Mouse (Mus musculus) heart, embryonic 16.5 days (tissue): ENCODE measurements around the gene Ak3. TPM values are rescaled to one million over a fixed set of nuclear protein-coding genes. Genes with fewer than 3 reads are reported as not detected.

Experiments
- ATAC-seq: fragments of 200-750 bp; cut with Nextera tagmentation; replicated peaks from 2 replicates; pipeline ENCODE4 v1.8.0; 2017; ENCODE audit warnings: moderate number of reproducible peaks; ENCODE audit not compliant: insufficient read depth, low FRiP score; ENCODE audit errors: extremely low read depth
- H3K27ac ChIP-seq: fragments of 300-500 bp; sonication (generic); 2 replicates; pipeline ENCODE4 v1.5.1; 2014; ENCODE audit warnings: mild to moderate bottlenecking, low read length, control low read depth, moderate library complexity
- H3K27me3 ChIP-seq: fragments of 300-500 bp; sonication (generic); 2 replicates; pipeline ENCODE4 v1.6.1; 2014; ENCODE audit warnings: low read length, mixed read lengths; ENCODE audit not compliant: control insufficient read depth, insufficient read depth
- H3K36me3 ChIP-seq: fragments of 300-500 bp; sonication (generic); 2 replicates; pipeline ENCODE4 v1.6.1; 2014; ENCODE audit not compliant: control insufficient read depth, insufficient read depth
- H3K4me1 ChIP-seq: fragments of 300-500 bp; sonication (generic); 2 replicates; pipeline ENCODE4 v1.6.1; 2014; ENCODE audit warnings: low read length, mixed read lengths; ENCODE audit not compliant: control insufficient read depth, insufficient read depth
- H3K4me2 ChIP-seq: fragments of 300-500 bp; sonication (generic); 2 replicates; pipeline ENCODE4 v1.6.1; 2014; ENCODE audit warnings: low read depth, mild to moderate bottlenecking, control low read depth, low read length
- H3K4me3 ChIP-seq: fragments of 300-500 bp; sonication (generic); 2 replicates; pipeline ENCODE4 v1.5.1; 2014; ENCODE audit warnings: mild to moderate bottlenecking, control low read depth, low read length
- H3K9ac ChIP-seq: fragments of 300-500 bp; sonication (generic); 2 replicates; pipeline ENCODE4 v1.6.1; 2014; ENCODE audit warnings: low read length, control low read depth
- H3K9me3 ChIP-seq: fragments of 300-500 bp; sonication (generic); replicated peaks from 2 replicates; pipeline ENCODE4 v1.6.1; 2016; ENCODE audit warnings: low read length; ENCODE audit not compliant: control insufficient read depth
- WGBS: fragments of 180-500 bp; shearing (Covaris S2); extraction: QIAGEN DNeasy Blood & Tissue Kit; methylation state at CpG from one replicate; pipeline ENCODE4 v1.1.7; 2014; 5-methylcytosine and 5-hydroxymethylcytosine counted together
- polyA plus RNA-seq: library from polyadenylated mRNA; unstranded; fragments of >200 nt; fragmentation: Nextera tagmentation; extraction: Ambion mirVana; gene quantifications from 2 replicates; pipeline ENCODE4 v1.2.1, GENCODE M21; 2015

The Ak3 gene
- polyA plus RNA-seq, 1 experiment from 2014 or later = 98.6 TPM

DNA sequence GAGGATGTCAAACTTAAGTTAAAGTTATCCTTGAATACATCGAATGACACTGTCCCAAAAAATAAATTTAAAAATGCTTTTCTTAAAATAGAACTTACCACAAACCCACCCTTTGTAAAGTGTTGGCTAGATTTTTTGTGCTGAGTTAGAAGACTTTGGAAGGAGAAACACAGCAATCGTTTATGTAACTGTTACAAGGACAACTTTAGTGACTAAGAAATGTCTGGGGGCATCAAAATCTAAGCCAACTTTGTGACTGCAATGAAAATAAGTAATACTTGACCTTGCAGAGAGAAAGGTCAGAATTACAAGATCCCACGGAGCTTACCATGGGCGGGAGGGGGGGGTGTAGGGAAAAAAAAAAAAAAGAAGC lies 814 bp downstream of the Ak3 start:
- no peaks in the 10 kb centered on the region for H3K27me3 ChIP-seq
- peak overlapping the region; percentile 66 for H3K4me2 ChIP-seq
- H3K27ac ChIP-seq = peak overlapping the region; percentile 96
- 20% methylated on average over 4 of the region's 4 CpGs for WGBS
- no peaks in the 10 kb centered on the region for H3K9me3 ChIP-seq
- H3K4me3 ChIP-seq = peak overlapping the region; percentile 93
- H3K36me3 ChIP-seq = no peaks in the 10 kb centered on the region
- peaks cover 19% of the 10 kb centered on the region for H3K4me1 ChIP-seq
- ATAC-seq = no peak
- H3K9ac ChIP-seq = peak overlapping the region; percentile 98

DNA sequence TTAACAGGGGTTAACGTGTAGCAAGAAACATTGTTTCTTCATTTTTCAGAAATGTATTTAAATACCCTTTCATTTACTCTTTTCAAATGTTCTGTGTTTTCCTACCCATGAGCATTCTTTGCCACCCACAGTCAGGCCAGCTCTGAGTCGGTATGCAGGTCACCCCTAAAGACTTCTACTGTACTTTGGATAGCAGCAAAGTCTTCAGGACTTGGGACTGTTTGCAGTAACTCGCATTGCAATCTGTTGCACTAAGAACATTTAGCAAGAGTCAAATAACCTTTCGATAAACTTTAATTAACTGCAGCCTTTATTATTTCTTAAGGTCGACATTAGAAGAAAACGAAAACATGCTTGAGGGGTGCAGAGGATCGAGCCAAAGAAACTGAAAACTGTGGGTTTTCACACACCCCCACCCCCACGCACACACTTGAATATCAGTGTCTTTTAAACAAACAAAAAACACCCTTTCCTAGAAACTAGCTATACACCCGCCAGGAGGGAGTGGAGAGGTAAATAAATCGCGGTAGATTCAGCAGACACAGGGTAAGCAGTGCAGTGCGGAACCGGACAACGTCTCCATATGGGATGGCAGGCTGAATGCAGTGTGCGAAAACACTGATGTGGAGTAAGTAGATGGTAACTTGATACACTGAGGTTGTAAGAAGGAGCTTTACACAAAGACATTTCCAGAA lies 1.7 kb downstream of the Ak3 start:
- H3K36me3 ChIP-seq = no peaks in the 10 kb centered on the region
- H3K27me3 ChIP-seq = no peaks in the 10 kb centered on the region
- peak overlapping the region; percentile 98 for H3K9ac ChIP-seq
- ATAC-seq = no peak
- 52% methylated on average over 15 of the region's 15 CpGs for WGBS
- H3K4me3 ChIP-seq = peak overlapping the region; percentile 93
- peaks cover 19% of the 10 kb centered on the region for H3K4me1 ChIP-seq
- H3K9me3 ChIP-seq = no peaks in the 10 kb centered on the region
- peak overlapping the region; percentile 47 for H3K27ac ChIP-seq
- peak overlapping the region; percentile 66 for H3K4me2 ChIP-seq

DNA sequence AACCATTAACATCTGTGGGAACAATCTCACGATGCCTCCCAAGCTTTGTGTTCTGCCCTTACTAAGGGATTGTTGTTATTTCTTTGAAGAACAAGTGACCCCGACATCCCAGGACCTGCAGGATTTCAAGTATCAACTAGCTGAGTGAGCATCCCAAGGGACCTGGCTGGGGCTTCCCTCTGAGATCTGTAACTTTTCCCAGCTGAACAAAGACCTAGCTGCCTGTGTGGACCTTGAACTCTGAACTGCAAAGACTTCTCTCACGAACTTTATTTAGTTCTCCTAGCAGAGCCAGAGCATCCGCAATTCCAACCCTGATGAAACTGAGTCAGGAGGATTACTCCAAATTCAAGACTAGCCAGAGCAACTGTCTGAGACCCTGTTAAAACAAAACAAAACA lies 2.4 kb downstream of the Ak3 start:
- no peak overlapping the region for H3K27ac ChIP-seq
- no peak overlapping the region for H3K4me2 ChIP-seq
- H3K9me3 ChIP-seq = no peaks in the 10 kb centered on the region
- H3K4me1 ChIP-seq = peaks cover 19% of the 10 kb centered on the region
- H3K9ac ChIP-seq = no peak overlapping the region
- no peaks in the 10 kb centered on the region for H3K27me3 ChIP-seq
- WGBS = 65% methylated on average over 4 of the region's 4 CpGs
- H3K36me3 ChIP-seq = no peaks in the 10 kb centered on the region
- no peak for ATAC-seq
- no peak overlapping the region for H3K4me3 ChIP-seq

DNA sequence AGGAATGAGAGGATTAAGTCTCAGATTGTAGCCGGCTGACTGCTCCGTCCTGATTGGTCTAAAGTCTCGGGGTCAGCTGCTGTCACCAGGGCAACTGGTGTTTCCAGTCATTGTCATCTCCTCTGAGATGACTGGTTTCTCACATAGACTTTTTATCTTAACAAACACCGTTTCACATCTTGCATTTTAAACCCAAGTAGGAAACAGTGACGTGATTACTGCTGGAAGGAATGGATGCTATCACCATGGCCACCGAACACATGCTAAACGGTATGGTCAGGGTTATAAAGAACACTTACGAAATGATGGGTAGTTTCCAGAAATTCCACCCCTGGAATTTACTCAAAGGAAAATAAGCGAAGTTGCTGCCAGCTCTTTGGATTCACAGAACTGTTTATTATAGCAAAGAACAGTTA lies 3.4 kb downstream of the Ak3 start:
- Histone ChIP-seq H3K27me3 (no peaks in the 10 kb centered on the region), H3K9ac (no peak overlapping the region), H3K4me1 (peaks cover 19% of the 10 kb centered on the region), H3K4me2 (no peak overlapping the region), H3K9me3 (no peaks in the 10 kb centered on the region; the same call in 1 of the 2 replicates), H3K36me3 (peaks cover under 1% of the 10 kb centered on the region; the same call in 1 of the 2 replicates), H3K27ac (no peak overlapping the region), H3K4me3 (no peak overlapping the region)
- no peak for ATAC-seq
- 47% methylated on average over 9 of the region's 9 CpGs for WGBS

DNA sequence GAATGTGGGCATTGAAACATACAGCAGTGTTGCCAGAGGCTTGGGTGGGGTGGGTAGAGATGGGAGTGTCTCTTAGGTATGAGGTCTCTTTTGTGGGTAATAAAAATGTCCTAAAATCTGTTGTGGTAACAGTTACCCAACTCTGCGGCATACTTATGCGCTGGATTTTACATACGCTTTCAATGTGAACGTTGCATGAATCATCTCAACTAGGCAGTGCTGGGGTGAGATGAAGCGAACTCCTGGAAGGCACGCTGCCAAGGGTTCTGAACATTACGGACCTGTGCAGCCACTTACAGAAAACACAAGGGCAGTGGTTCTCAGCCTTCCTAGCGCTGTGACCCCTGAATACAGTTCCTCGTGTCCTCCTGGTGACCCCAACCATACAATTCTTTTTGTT lies 5.1 kb downstream of the Ak3 start:
- no peak overlapping the region for H3K9ac ChIP-seq
- no peaks in the 10 kb centered on the region; the same call in 1 of the 2 replicates for H3K9me3 ChIP-seq
- WGBS = 78% methylated on average over 9 of the region's 9 CpGs
- H3K27ac ChIP-seq = no peak overlapping the region
- H3K4me3 ChIP-seq = no peak overlapping the region
- no peaks in the 10 kb centered on the region for H3K27me3 ChIP-seq
- no peak for ATAC-seq
- H3K36me3 ChIP-seq = peaks cover 8% of the 10 kb centered on the region; the same call in 1 of the 2 replicates
- peaks cover 16% of the 10 kb centered on the region for H3K4me1 ChIP-seq
- no peak overlapping the region for H3K4me2 ChIP-seq

DNA sequence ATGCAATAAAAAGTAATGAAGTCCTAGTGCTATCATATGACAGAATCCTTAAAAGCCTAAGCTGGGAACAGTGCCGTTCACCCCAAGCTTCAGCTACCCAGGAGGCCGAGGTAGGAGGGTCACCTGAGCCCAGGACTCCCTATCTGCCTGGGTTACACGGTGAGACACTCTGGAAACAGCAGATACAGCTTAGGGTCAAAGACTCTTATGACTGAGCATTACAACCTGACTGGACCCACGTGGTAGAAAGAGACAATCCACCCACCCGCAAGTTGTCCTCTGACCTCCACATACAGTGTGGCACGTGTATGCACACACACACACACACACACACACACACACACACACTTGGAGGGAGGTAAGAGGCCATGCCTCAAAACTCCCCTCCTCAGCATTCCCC lies 5.6 kb downstream of the Ak3 start:
- Histone ChIP-seq H3K27me3 (no peaks in the 10 kb centered on the region), H3K9me3 (no peaks in the 10 kb centered on the region; the same call in 1 of the 2 replicates), H3K9ac (no peak overlapping the region), H3K4me1 (peaks cover 16% of the 10 kb centered on the region), H3K27ac (no peak overlapping the region), H3K4me3 (no peak overlapping the region), H3K36me3 (peaks cover 13% of the 10 kb centered on the region; the same call in 1 of the 2 replicates), H3K4me2 (no peak overlapping the region)
- ATAC-seq = no peak
- 73% methylated on average over 6 of the region's 6 CpGs for WGBS

DNA sequence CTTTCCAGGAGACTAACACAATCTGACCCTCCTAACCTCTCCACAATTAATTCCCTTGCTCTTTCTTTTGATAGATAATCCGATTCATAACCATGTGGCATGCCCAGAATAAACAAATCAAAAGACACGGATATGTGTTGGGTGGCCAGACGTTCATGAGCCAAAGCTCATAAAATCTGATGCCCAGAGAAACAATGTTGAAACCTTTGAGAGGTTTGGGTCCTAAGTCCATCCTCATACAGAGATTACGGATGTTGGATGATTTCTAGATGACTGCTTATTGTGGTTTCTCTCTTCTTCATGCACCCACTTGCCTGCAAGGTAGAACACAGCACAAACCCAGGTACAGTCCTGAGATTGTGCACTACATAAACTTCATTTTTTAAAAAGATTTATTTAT lies 7.6 kb downstream of the Ak3 start:
- Histone ChIP-seq H3K9ac (no peak overlapping the region), H3K9me3 (no peaks in the 10 kb centered on the region; the same call in 1 of the 2 replicates), H3K4me2 (no peak overlapping the region), H3K4me1 (peaks cover 2% of the 10 kb centered on the region; the same call in 1 of the 2 replicates), H3K36me3 (peaks cover 24% of the 10 kb centered on the region; the same call in 1 of the 2 replicates), H3K27me3 (no peaks in the 10 kb centered on the region), H3K4me3 (no peak overlapping the region), H3K27ac (no peak overlapping the region)
- 88% methylated on average over 4 of the region's 4 CpGs for WGBS
- ATAC-seq = no peak

DNA sequence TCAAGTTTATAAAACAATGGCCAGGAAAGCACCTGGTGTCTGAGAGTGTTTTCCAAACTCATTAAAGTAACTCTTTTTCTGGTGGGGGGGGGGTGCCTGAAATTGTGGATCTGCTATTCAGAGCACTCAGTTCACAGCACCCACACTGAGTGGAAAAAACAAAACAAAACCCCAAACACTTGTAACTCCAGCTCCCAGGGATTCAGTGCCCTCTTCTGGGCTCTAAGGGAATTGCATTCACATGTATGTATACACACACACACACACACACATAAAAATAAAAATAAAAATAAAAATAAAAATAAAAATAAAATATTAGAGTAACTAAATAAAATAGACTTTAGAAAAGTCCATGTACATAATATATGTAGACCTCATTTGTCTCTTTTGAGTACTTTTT lies 8.4 kb downstream of the Ak3 start:
- no peaks in the 10 kb centered on the region; the same call in 1 of the 2 replicates for H3K9me3 ChIP-seq
- H3K27me3 ChIP-seq = no peaks in the 10 kb centered on the region
- peaks cover 28% of the 10 kb centered on the region for H3K36me3 ChIP-seq
- H3K4me2 ChIP-seq = no peak overlapping the region
- ATAC-seq = no peak
- no peak overlapping the region for H3K4me3 ChIP-seq
- H3K27ac ChIP-seq = no peak overlapping the region
- H3K4me1 ChIP-seq = peaks cover 2% of the 10 kb centered on the region; the same call in 1 of the 2 replicates
- no peak overlapping the region for H3K9ac ChIP-seq

DNA sequence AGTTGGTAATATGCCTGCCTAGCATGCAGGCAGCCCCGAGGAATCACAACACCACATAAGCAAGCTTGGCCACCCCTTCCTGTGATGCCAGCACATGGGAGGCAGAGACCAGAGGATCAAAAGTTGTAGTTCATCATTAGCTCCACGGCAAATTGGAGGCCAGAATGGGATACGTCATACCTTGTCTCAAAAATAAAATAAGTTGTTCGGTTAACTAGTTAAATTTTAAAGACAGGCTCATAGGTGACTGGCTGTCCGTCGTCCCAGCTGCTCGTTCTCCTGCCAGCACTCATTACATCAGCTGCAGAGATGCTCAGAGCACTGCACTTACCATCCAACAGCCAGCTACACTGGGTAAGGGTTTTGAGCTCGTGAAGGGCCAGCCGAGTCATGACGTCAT lies 10.2 kb downstream of the Ak3 start:
- Histone ChIP-seq H3K4me1 (no peaks in the 10 kb centered on the region), H3K36me3 (peaks cover 35% of the 10 kb centered on the region), H3K9ac (no peak overlapping the region), H3K27me3 (no peaks in the 10 kb centered on the region), H3K27ac (no peak overlapping the region), H3K9me3 (no peaks in the 10 kb centered on the region; the same call in 1 of the 2 replicates), H3K4me3 (no peak overlapping the region), H3K4me2 (no peak overlapping the region)
- WGBS = 83% methylated on average over 10 of the region's 10 CpGs
- no peak for ATAC-seq
